22 mouse cellular contexts compared by ENCODE assay signal in genomic region chr7:126491973-126492372, GRCm38 (mm10). TPM values are rescaled to one million over a fixed set of nuclear protein-coding genes. Genes with fewer than 3 reads are reported as not detected.
DNase-seq lines count a peak whose midpoint lies in the region; ATAC-seq lines count a peak whose summit lies in the region.
"Had no signal": no experiment of that assay in that cellular context is flagged by ENCODE, and none has a peak within 500 bp of the region (broad histone marks: within the 10 kb centered on the region; RNA-seq: fewer than 3 reads in every experiment).

No protein-coding gene starts in this region.

- 73% methylated on average over 11 of the region's 11 CpGs for WGBS in liver, embryonic 12.5 days (ENCODE audit: insufficient replicate concordance)
- 66% methylated on average over 11 of the region's 11 CpGs for WGBS in embryonic facial prominence, embryonic 10.5 days
- 51% methylated on average over 11 of the region's 11 CpGs for WGBS in neural tube, embryonic 12.5 days

- no peak overlapping the region for H3K4me3 ChIP-seq in liver, embryonic 12.5 days
- H3K4me3 ChIP-seq in embryonic facial prominence, embryonic 10.5 days = peak overlapping the region; percentile 15; the same call in 1 of the 2 replicates
- 0 out of 2 replicates have a peak overlapping the region, but pooled peaks have one; percentile 3 for H3K4me3 ChIP-seq in neural tube, embryonic 12.5 days
- H3K4me3 ChIP-seq: erythroblast, embryonic 14.5 days; forebrain, embryonic 13.5 days; heart, embryonic 15.5 days; layer of hippocampus, adult 2 months; myocyte had no signal

- H3K36me3 ChIP-seq in liver, embryonic 12.5 days = peaks cover 85% of the 10 kb centered on the region
- peaks cover 87% of the 10 kb centered on the region for H3K36me3 ChIP-seq in embryonic facial prominence, embryonic 10.5 days (replicated peaks)
- H3K36me3 ChIP-seq in neural tube, embryonic 12.5 days = peaks cover 79% of the 10 kb centered on the region

- H3K27ac ChIP-seq in liver, embryonic 12.5 days = 0 out of 2 replicates have a peak overlapping the region, but pooled peaks have one; percentile 14
- H3K27ac ChIP-seq in embryonic facial prominence, embryonic 10.5 days (replicated peaks) = no peak overlapping the region
- 0 out of 2 replicates have a peak overlapping the region, but pooled peaks have one; percentile 12 for H3K27ac ChIP-seq in neural tube, embryonic 12.5 days
- H3K27ac ChIP-seq: forebrain, embryonic 13.5 days; heart, embryonic 15.5 days; layer of hippocampus, adult 2 months; stomach, postnatal 0 days had no signal

- H3K9ac ChIP-seq in liver, embryonic 12.5 days = no peak overlapping the region
- H3K9ac ChIP-seq in neural tube, embryonic 12.5 days = no peak overlapping the region
- H3K9ac ChIP-seq: forebrain, embryonic 13.5 days; heart, embryonic 15.5 days had no signal

- peak; percentile 34 to 42 for DNase-seq in cerebellum, postnatal 10 days
- no peak for DNase-seq in cerebellum, adult 18-20 months
- DNase-seq in liver = no peak
- no peak for DNase-seq in embryonic facial prominence, embryonic 10.5 days (ENCODE audit: low spot score)
- DNase-seq in thymus, postnatal 36 days = no peak
- DNase-seq: adrenal gland, postnatal 25 days; gastrocnemius, postnatal 36 days; kidney, adult 8-10 months; layer of hippocampus, postnatal 36 days; lung, adult 2 months; lung, postnatal 36 days; right cerebral cortex, postnatal 4 days had no signal

- peaks cover 45% of the 10 kb centered on the region for H3K4me1 ChIP-seq in liver, embryonic 12.5 days
- peaks cover 15% of the 10 kb centered on the region for H3K4me1 ChIP-seq in embryonic facial prominence, embryonic 10.5 days
- H3K4me1 ChIP-seq in neural tube, embryonic 12.5 days = peaks cover 7% of the 10 kb centered on the region

- H3K9me3 ChIP-seq in liver, embryonic 12.5 days (replicated peaks) = no peaks in the 10 kb centered on the region
- H3K9me3 ChIP-seq in embryonic facial prominence, embryonic 10.5 days = no peaks in the 10 kb centered on the region
- no peaks in the 10 kb centered on the region for H3K9me3 ChIP-seq in neural tube, embryonic 12.5 days
- H3K9me3 ChIP-seq: forebrain, embryonic 13.5 days; heart, embryonic 15.5 days had no signal

- no peak overlapping the region for H3K4me2 ChIP-seq in liver, embryonic 12.5 days
- no peak overlapping the region for H3K4me2 ChIP-seq in neural tube, embryonic 12.5 days (replicated peaks)
- H3K4me2 ChIP-seq: forebrain, embryonic 13.5 days; heart, embryonic 15.5 days; liver, embryonic 11.5 days had no signal

- no peaks in the 10 kb centered on the region for H3K27me3 ChIP-seq in liver, embryonic 12.5 days (replicated peaks)
- H3K27me3 ChIP-seq in embryonic facial prominence, embryonic 10.5 days (replicated peaks; ENCODE audit: low read depth, poor library complexity, severe bottlenecking) = no peaks in the 10 kb centered on the region
- H3K27me3 ChIP-seq in neural tube, embryonic 12.5 days (replicated peaks) = no peaks in the 10 kb centered on the region
- H3K27me3 ChIP-seq: forebrain, embryonic 13.5 days; heart, embryonic 15.5 days had no signal

- no peak for ATAC-seq in liver, embryonic 12.5 days
- ATAC-seq in neural tube, embryonic 12.5 days (ENCODE audit: low FRiP score, low read depth) = no peak
- ATAC-seq: CD4-positive, CD25-positive, alpha-beta regulatory T cell, adult 4 months; forebrain, embryonic 13.5 days had no signal

RNA-seq across cellular contexts. Expression of gene Tufm, which starts 4.8 kb away (rescaled TPM):
- polyA plus RNA-seq in liver, embryonic 12.5 days (2016; fragmentation: Nextera tagmentation; extraction: Ambion mirVana) = 120 and 129 TPM in 2 replicates
- 169 and 185 TPM in 2 replicates for polyA plus RNA-seq in embryonic facial prominence, embryonic 10.5 days (2016; fragmentation: Nextera tagmentation; extraction: Ambion mirVana)
- polyA plus RNA-seq in neural tube, embryonic 12.5 days (2016; fragmentation: Nextera tagmentation; extraction: Ambion mirVana) = 121 and 136 TPM in 2 replicates

RNA-seq across cellular contexts. Expression of gene Atxn2l, which starts 11.3 kb away (rescaled TPM):
- 48.7 and 49.4 TPM in 2 replicates for polyA plus RNA-seq in liver, embryonic 12.5 days (2016; fragmentation: Nextera tagmentation; extraction: Ambion mirVana)
- 50.4 and 54.1 TPM in 2 replicates for polyA plus RNA-seq in embryonic facial prominence, embryonic 10.5 days (2016; fragmentation: Nextera tagmentation; extraction: Ambion mirVana)
- 74.7 and 81.0 TPM in 2 replicates for polyA plus RNA-seq in neural tube, embryonic 12.5 days (2016; fragmentation: Nextera tagmentation; extraction: Ambion mirVana)

RNA-seq across cellular contexts. Expression of gene Sh2b1, which starts 16.7 kb away (rescaled TPM):
- polyA plus RNA-seq in liver, embryonic 12.5 days (2016; fragmentation: Nextera tagmentation; extraction: Ambion mirVana) = 17.0 and 17.5 TPM in 2 replicates
- 53.3 and 54.0 TPM in 2 replicates for polyA plus RNA-seq in embryonic facial prominence, embryonic 10.5 days (2016; fragmentation: Nextera tagmentation; extraction: Ambion mirVana)
- 60.5 and 62.9 TPM in 2 replicates for polyA plus RNA-seq in neural tube, embryonic 12.5 days (2016; fragmentation: Nextera tagmentation; extraction: Ambion mirVana)

RNA-seq across cellular contexts. Expression of gene Atp2a1, which starts 29.1 kb away (rescaled TPM):
- 0.17 and 1.5 TPM in 2 replicates for polyA plus RNA-seq in liver, embryonic 12.5 days (2016; fragmentation: Nextera tagmentation; extraction: Ambion mirVana)
- 1.8 and 2.5 TPM in 2 replicates for polyA plus RNA-seq in embryonic facial prominence, embryonic 10.5 days (2016; fragmentation: Nextera tagmentation; extraction: Ambion mirVana)
- 10.2 and 16.5 TPM in 2 replicates for polyA plus RNA-seq in neural tube, embryonic 12.5 days (2016; fragmentation: Nextera tagmentation; extraction: Ambion mirVana)
- polyA plus RNA-seq: erythroblast, embryonic 14.5 days had no signal

Comparison
In these comparisons a context has a peak if more than half of its experiments do, and no peak if none do; other contexts are left out.
1. DNase-seq: peak in cerebellum, postnatal 10 days (2 of 2); none in cerebellum, adult 18-20 months (0 of 2), liver (single experiment), embryonic facial prominence, embryonic 10.5 days (single experiment) and thymus, postnatal 36 days (0 of 2).